Mouse (Mus musculus): ENCODE measurements at regions not wholly inside any gene's neighbourhood (a gene's known extent, or its start where the extent isn't known, plus 50 kb on each side); places are given as distances from the start of the nearest gene placed in this dataset.

- no peak for DNase-seq (ENCODE audit: extremely low read depth)
Observed at GRCm38 (mm10) chr1:73560594-73560993, 544.9 kb upstream of the Tnp1 start.

GRCm38 (mm10) chr1:73547877-73548276, 532.2 kb upstream of the Tnp1 start:
- Histone ChIP-seq H3K27ac (ENCODE audit: insufficient read depth, low read depth) (no peak overlapping the region), H3K9me3 (replicated peaks; ENCODE audit: low read length) (no peaks in the 10 kb centered on the region), H3K79me2 (replicated peaks; ENCODE audit: control insufficient read depth, extremely low read depth, insufficient read depth, poor library complexity, severe bottlenecking) (no peaks in the 10 kb centered on the region), H3K9ac (ENCODE audit: insufficient read depth, low read depth) (no peak overlapping the region), H3K4me3 (replicated peaks in 1 of 3; ENCODE audit: low read depth in 2 of 3, low read length in 2 of 3, poor library complexity in 1 of 3) (no peak overlapping the region), H3K36me3 (replicated peaks in 1 of 2; ENCODE audit: control insufficient read depth in 1 of 2, insufficient read depth in 1 of 2, low read length in 1 of 2) (no peaks in the 10 kb centered on the region), H3K4me1 (ENCODE audit: control insufficient read depth in 1 of 2, insufficient read depth in 2 of 2) (no peaks in the 10 kb centered on the region), H3K27me3 (replicated peaks) (peaks cover 48% of the 10 kb centered on the region), H3K4me2 (ENCODE audit: insufficient read depth, low read depth, poor library complexity, severe bottlenecking) (no peak overlapping the region)
- dilution Hi-C loops (cut with MboI; ENCODE audit: extremely low pct_ligation_motif_present, extremely low pct_unique_long_range_greater_than_20kb, low sequenced_read_pairs) = no loop called here
- DNase-seq (ENCODE audit: extremely low read depth) = no peak
- in situ Hi-C loops (cut with MboI; ENCODE audit: low pct_ligation_motif_present, low pct_unique_long_range_greater_than_20kb, low sequenced_read_pairs) = no loop called here
- no peak for TF ChIP-seq ETS1 (conservative IDR thresholded peaks at IDR 0.05; ENCODE audit: low read depth, low read length)
- no peak for TF ChIP-seq EP300 (IDR thresholded peaks at IDR 0.05; ENCODE audit: low read length)
- no peak for TF ChIP-seq MAX (IDR thresholded peaks at IDR 0.05; ENCODE audit: low read length)
- no peak for TF ChIP-seq TCF12 (IDR thresholded peaks at IDR 0.05; ENCODE audit: low read depth, low read length)

More at GRCm38 (mm10) chr1:73560594-73560993, 544.9 kb upstream of the Tnp1 start:
- TF ChIP-seq KAT2A (IDR thresholded peaks at IDR 0.05; ENCODE audit: insufficient replicate concordance, low read length) = no peak
- TF ChIP-seq E2F4 (IDR thresholded peaks at IDR 0.05; ENCODE audit: insufficient replicate concordance, low read depth, low read length) = no peak
- TF ChIP-seq ETS1 (conservative IDR thresholded peaks at IDR 0.05; ENCODE audit: low read depth, low read length) = no peak
- no peak for TF ChIP-seq MAFK (IDR thresholded peaks at IDR 0.05; ENCODE audit: insufficient replicate concordance, low read length)
- TF ChIP-seq ZKSCAN1 (IDR thresholded peaks at IDR 0.05; ENCODE audit: borderline replicate concordance, low read depth, low read length) = no peak
- no peak for TF ChIP-seq PAX5 (IDR thresholded peaks at IDR 0.05; ENCODE audit: low read length)
- TF ChIP-seq EP300 (IDR thresholded peaks at IDR 0.05; ENCODE audit: low read length) = no peak
- TF ChIP-seq ZNF384 (IDR thresholded peaks at IDR 0.05; ENCODE audit: low read depth, low read length) = no peak
- TF ChIP-seq MAZ (IDR thresholded peaks at IDR 0.05; ENCODE audit: low read depth, low read length) = no peak
- no peak for TF ChIP-seq NRF1 (IDR thresholded peaks at IDR 0.05; ENCODE audit: low read depth, low read length)
- TF ChIP-seq GABPA (IDR thresholded peaks at IDR 0.05; ENCODE audit: insufficient replicate concordance, low read depth, low read length) = no peak
- no peak for TF ChIP-seq CHD1 (IDR thresholded peaks at IDR 0.05; ENCODE audit: low read depth, low read length)
- TF ChIP-seq POLR2AphosphoS2 (IDR thresholded peaks at IDR 0.05; ENCODE audit: low read depth, low read length) = no peak
- no peak for TF ChIP-seq JUND (conservative IDR thresholded peaks at IDR 0.05; ENCODE audit: low read depth, low read length)
- TF ChIP-seq TCF12 (IDR thresholded peaks at IDR 0.05; ENCODE audit: low read depth, low read length) = no peak
- no peak for TF ChIP-seq USF1 (IDR thresholded peaks at IDR 0.05; ENCODE audit: low read depth, low read length)
- TF ChIP-seq RCOR1 (conservative IDR thresholded peaks at IDR 0.05; ENCODE audit: low read depth, low read length) = no peak
- no peak for TF ChIP-seq USF2 (conservative IDR thresholded peaks at IDR 0.05; ENCODE audit: low read depth, low read length)
- no peak for TF ChIP-seq ZMIZ1 (IDR thresholded peaks at IDR 0.05; ENCODE audit: low read depth, low read length)
- TF ChIP-seq SMC3 (IDR thresholded peaks at IDR 0.05; ENCODE audit: low read depth, low read length) = no peak
- no peaks in the 10 kb centered on the region for H3K4me1 ChIP-seq (ENCODE audit: control insufficient read depth in 1 of 2, insufficient read depth in 2 of 2)
- no peak overlapping the region for H3K4me3 ChIP-seq (replicated peaks in 1 of 3; ENCODE audit: low read depth in 2 of 3, low read length in 2 of 3, poor library complexity in 1 of 3)
- no peaks in the 10 kb centered on the region for H3K36me3 ChIP-seq (replicated peaks in 1 of 2; ENCODE audit: control insufficient read depth in 1 of 2, insufficient read depth in 1 of 2, low read length in 1 of 2)
- no peak overlapping the region for H3K4me2 ChIP-seq (ENCODE audit: insufficient read depth, low read depth, poor library complexity, severe bottlenecking)
- dilution Hi-C loops (cut with MboI; ENCODE audit: extremely low pct_ligation_motif_present, extremely low pct_unique_long_range_greater_than_20kb, low sequenced_read_pairs) = no loop called here
- H3K79me2 ChIP-seq (replicated peaks; ENCODE audit: control insufficient read depth, extremely low read depth, insufficient read depth, poor library complexity, severe bottlenecking) = no peaks in the 10 kb centered on the region
- H3K27me3 ChIP-seq (replicated peaks) = peaks cover 55% of the 10 kb centered on the region
- H3K9ac ChIP-seq (ENCODE audit: insufficient read depth, low read depth) = no peak overlapping the region
- H3K9me3 ChIP-seq (replicated peaks; ENCODE audit: low read length) = peaks cover 6% of the 10 kb centered on the region
- in situ Hi-C loops (cut with MboI; ENCODE audit: low pct_ligation_motif_present, low pct_unique_long_range_greater_than_20kb, low sequenced_read_pairs) = no loop called here
- H3K27ac ChIP-seq (ENCODE audit: insufficient read depth, low read depth) = no peak overlapping the region
